Mouse (Mus musculus) layer of hippocampus, postnatal 14 days (tissue): ENCODE data around the gene Slc17a2. TPM values are rescaled to one million over a fixed set of nuclear protein-coding genes. Genes with fewer than 3 reads are reported as not detected.

Source experiments
- DNase-seq, 2 experiments: peaks; one replicate each; pipeline ENCODE4 v3.0.0; 2021 to 2022; ENCODE audit warnings: low spot score in 2 of 2, mixed read lengths in 1 of 2
- total RNA-seq, 2 experiments: library from RNA; stranded (reverse); gene quantifications; 2 replicates each; pipeline ENCODE4 v1.2.3; 2021

Gene Slc17a2
- total RNA-seq, 2 experiments from 2014 or later = 0.10 to 0.18 TPM

- DNase-seq = no peak
Observed at GRCm38 (mm10) chr13:23873141-23873540, 66.3 kb downstream of the Slc17a2 start.

Other genes with a start within 250 kb of the Slc17a2 start
- 10 to 100 TPM; 60.0 to 69.0 TPM for gene Hist1h3e, start 244.6 kb upstream of the Slc17a2 start, total RNA-seq
- gene Hist1h2ae, start 235.8 kb upstream of the Slc17a2 start, total RNA-seq = 10 to 100 TPM; 10.3 TPM
- gene Hist1h2bg, start 235.6 kb upstream of the Slc17a2 start, total RNA-seq = 10 to 100 TPM; 93.3 to 96.2 TPM
- gene Hist1h2bf, start 232.8 kb upstream of the Slc17a2 start, total RNA-seq = 10 to 100 TPM; 32.6 to 42.1 TPM
- 1 to 10 TPM; 1.1 to 9.9 TPM for gene Hist1h2ad, start 232.6 kb upstream of the Slc17a2 start, total RNA-seq
- 10 to 100 TPM; 11.1 to 12.1 TPM for gene Hist1h3d, start 231.2 kb upstream of the Slc17a2 start, total RNA-seq
- 100 to 1,000 TPM; 128 to 149 TPM for gene Hist1h4d, start 225.4 kb upstream of the Slc17a2 start, total RNA-seq
- 1 to 10 TPM; 6.8 to 8.7 TPM for gene Hist1h2be, start 185.9 kb upstream of the Slc17a2 start, total RNA-seq
- gene Hist1h1e, start 184.4 kb upstream of the Slc17a2 start, total RNA-seq = 10 to 100 TPM; 63.5 to 74.1 TPM
- 1 to 10 TPM; 2.9 TPM for gene Hist1h2ac, start 123.0 kb upstream of the Slc17a2 start, total RNA-seq
- gene Hist1h2bc, start 122.8 kb upstream of the Slc17a2 start, total RNA-seq = 10 to 100 TPM; 37.1 to 42.7 TPM
- not detected for gene Hist1h1t, start 111.2 kb upstream of the Slc17a2 start, total RNA-seq
- gene Hist1h4c, start 108.5 kb upstream of the Slc17a2 start, total RNA-seq = 100 to 1,000 TPM in 1 of 2 experiments, 10 to 100 TPM in 1; 94.6 to 106 TPM
- 1 to 10 TPM; 3.4 to 5.4 TPM for gene Hfe, start 96.1 kb upstream of the Slc17a2 start, total RNA-seq
- 10 to 100 TPM; 64.6 to 74.5 TPM for gene Hist1h1c, start 68.2 kb upstream of the Slc17a2 start, total RNA-seq
- 10 to 100 TPM; 11.9 to 12.2 TPM for gene Hist1h3c, start 61.4 kb upstream of the Slc17a2 start, total RNA-seq
- gene Hist1h2bb, start 60.3 kb upstream of the Slc17a2 start, total RNA-seq = 10 to 100 TPM; 19.6 to 29.4 TPM
- 10 to 100 TPM; 27.5 to 46.6 TPM for gene Hist1h2ab, start 55.9 kb upstream of the Slc17a2 start, total RNA-seq
- 10 to 100 TPM; 26.7 to 45.4 TPM for gene Hist1h3b, start 54.7 kb upstream of the Slc17a2 start, total RNA-seq
- gene Hist1h4b, start 50.0 kb upstream of the Slc17a2 start, total RNA-seq = 10 to 100 TPM; 57.3 to 79.4 TPM
- 10 to 100 TPM; 51.4 to 65.1 TPM for gene Hist1h4a, start 45.8 kb upstream of the Slc17a2 start, total RNA-seq
- 10 to 100 TPM; 29.8 to 47.4 TPM for gene Hist1h3a, start 44.6 kb upstream of the Slc17a2 start, total RNA-seq
- gene Hist1h1a, start 43.3 kb upstream of the Slc17a2 start, total RNA-seq = 10 to 100 TPM; 22.8 to 32.9 TPM
- gene Trim38, start 37.1 kb upstream of the Slc17a2 start, total RNA-seq = not detected
- not detected for gene Slc17a3, start 32.4 kb downstream of the Slc17a2 start, total RNA-seq
- gene Slc17a1, start 60.8 kb downstream of the Slc17a2 start, total RNA-seq = not detected
- gene Slc17a4, start 108.0 kb downstream of the Slc17a2 start, total RNA-seq = not detected
- gene Hist1h2ba, start 127.2 kb downstream of the Slc17a2 start, total RNA-seq = not detected
- not detected for gene Hist1h2aa, start 127.5 kb downstream of the Slc17a2 start, total RNA-seq
- gene Scgn, start 184.2 kb downstream of the Slc17a2 start, total RNA-seq = 1 to 10 TPM; 1.5 to 1.9 TPM